Mouse (Mus musculus) ovary, postnatal 36 days (tissue): ENCODE results near the gene Stip1.
"Not testable (repeated sequence)": the region's sequence is repeated elsewhere in the genome, so short reads cannot be mapped to it uniquely, and the experiment has no call there.

ENCODE experiments used
- DNase-seq: peaks from one replicate; pipeline ENCODE4 v3.0.0; 2022; ENCODE audit warnings: low spot score, mixed read lengths

Stip1 gene

DNA sequence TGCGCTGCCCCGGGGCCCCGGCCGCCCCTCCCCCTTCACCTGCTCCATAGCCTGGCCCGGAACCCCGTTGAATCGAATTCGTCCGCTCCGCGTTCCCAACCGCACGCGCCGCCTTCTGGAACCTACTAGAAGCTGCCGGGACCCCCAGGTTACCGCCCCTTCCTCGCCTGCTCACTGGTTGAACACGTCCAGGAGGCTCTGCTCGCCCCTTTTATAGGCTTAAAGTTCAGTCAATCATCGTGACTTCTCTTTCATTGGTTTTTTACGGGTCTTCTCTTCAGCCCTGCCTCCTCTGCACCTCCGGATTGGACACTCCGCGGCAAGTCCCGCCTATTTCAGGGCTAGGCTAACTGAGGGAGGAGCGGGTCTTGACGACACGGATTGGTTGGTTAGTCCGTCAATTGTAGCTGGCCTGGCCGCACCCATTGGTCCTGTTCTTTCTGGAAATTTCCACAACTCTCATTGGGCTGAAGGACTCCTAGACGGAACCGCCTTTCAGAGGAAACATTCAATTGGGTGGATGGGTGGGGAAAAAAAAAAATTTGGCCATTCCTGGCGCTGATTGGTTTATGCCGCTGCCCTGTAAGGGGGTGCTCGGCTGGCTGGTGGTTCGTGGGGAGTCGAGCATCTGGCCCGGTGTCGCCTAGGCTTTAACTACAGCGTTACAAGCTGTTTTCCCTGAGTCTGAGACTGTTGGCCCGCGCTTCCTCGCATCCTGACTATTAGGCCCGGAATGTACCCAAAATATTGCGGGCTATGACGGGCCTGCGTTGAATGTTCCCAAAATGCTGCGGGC, at the start of gene Stip1:
Gene Stip1 (minus strand): TSS at position 127 of the 796 bp plus-strand sequence.
- DNase-seq, result peak; percentile 98

- no peak for DNase-seq
These were observed 49.3 kb upstream of the Stip1 start for GRCm38 (mm10) chr19:7089050-7089449.

DNA sequence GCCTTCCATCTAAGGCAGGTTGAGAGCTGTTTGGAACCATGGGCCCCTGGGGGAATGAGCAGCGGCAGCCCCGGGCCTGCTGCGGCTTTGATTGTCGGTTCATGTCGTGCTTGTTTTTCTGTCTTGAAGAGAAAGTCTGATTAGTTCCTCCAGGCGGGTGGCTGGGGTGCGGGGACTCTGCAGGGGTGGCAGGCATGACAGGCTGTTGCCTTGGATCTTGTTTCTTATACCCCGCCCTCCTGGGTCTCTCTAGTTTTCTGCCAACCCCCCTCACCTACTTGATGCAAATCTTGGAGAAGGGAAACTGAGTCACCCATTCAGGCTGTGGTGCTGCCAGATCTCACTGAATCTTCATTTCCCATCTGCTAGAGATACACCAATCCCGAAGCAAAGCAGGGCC, 48.8 kb upstream of the Stip1 start:
- DNase-seq, result no peak

GRCm38 (mm10) chr19:7084734-7085133, 45.0 kb upstream of the Stip1 start:
- DNase-seq, result no peak

GRCm38 (mm10) chr19:7083035-7083794, 43.4 kb upstream of the Stip1 start:
- DNase-seq, result no peak

- DNase-seq, result no peak
These were observed 41.9 kb upstream of the Stip1 start for GRCm38 (mm10) chr19:7081516-7082266.

- DNase-seq, result no peak
These were observed 38.5 kb upstream of the Stip1 start for GRCm38 (mm10) chr19:7078271-7078670.

DNA sequence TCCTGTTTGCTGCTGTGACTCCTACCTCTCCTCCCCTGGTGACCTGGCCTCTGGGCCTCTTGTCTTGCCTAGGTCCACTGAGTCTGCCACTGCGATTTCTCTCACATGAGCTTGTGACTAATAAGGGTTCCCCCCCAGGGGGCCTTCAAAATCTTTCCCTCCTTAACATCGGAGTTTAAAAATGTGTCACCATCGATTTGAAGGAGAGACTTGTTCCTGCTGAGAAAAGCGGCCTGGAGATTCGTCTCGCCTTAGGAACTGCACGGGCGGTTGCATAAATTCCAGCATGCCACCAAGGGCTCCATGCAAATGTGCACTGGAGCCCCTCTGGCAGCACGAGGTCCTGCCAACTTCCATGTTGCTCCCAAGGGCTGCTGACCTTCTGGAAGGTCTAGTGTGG, 37.9 kb upstream of the Stip1 start:
- DNase-seq, result no peak

DNA sequence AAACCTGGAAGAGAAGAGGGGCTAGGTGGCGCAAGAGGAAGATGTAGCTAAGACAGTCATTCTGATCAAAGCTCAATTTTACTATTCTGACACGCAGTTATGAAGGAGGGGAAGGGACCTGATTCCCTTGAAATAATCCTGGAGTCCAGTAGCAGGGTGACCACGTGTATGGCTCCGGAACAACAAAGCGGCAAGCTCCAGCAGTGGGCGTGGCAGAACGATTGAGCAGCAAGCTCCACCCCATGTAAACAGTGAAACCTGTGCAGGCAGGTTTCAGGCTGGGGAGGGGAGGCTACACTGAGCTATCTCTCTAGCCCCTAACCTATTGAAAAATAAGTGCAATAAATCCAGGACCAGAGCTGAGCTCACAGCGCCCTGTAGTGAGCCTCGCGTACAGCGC, 35.6 kb upstream of the Stip1 start:
- not testable (repeated sequence) for DNase-seq

- DNase-seq, result no peak
These were observed 34.4 kb upstream of the Stip1 start for GRCm38 (mm10) chr19:7073997-7074781.

DNA sequence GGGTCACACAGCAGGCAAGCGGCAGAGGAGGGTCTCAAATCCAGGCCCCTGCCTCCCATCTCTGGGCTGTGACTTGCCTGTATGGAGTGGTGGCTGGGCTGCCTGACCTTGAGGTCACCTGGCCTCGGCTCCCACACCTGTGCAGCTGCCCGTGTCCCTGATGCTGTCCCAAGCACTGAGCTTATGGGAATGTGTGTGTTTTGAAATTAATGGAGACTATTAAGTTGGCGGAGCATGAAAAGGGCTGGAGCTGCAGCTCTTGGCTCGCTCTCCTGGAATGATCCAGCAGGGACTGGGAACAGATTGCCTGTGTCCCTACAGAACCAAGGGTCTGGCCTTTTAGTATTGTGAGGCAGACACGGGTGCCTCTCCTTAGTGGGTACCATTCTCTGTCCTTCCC, 32.5 kb upstream of the Stip1 start:
- DNase-seq, result no peak

DNA sequence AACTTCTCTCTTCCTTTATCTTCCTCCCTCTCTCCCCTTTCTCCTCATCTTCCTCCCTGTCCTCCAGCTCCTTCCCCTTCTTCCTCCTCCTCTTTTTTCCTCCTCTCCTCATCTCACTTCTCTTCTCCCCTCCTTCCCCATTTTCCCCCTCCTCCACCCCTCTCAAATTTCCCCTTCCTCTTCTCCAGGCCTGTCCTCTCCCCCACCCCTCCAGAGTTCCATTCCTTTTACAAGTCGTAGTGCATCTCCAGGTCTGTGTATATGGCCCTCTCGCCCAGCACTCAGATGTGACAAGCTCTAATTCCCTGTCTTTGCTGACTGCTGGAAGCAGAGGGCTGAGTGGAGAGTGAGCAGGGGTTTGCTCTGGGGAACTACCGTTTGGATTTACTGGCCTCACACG, 31.0 kb upstream of the Stip1 start:
- DNase-seq, result no peak

- no peak for DNase-seq
These were observed 30.3 kb upstream of the Stip1 start for GRCm38 (mm10) chr19:7069781-7070763.

DNA sequence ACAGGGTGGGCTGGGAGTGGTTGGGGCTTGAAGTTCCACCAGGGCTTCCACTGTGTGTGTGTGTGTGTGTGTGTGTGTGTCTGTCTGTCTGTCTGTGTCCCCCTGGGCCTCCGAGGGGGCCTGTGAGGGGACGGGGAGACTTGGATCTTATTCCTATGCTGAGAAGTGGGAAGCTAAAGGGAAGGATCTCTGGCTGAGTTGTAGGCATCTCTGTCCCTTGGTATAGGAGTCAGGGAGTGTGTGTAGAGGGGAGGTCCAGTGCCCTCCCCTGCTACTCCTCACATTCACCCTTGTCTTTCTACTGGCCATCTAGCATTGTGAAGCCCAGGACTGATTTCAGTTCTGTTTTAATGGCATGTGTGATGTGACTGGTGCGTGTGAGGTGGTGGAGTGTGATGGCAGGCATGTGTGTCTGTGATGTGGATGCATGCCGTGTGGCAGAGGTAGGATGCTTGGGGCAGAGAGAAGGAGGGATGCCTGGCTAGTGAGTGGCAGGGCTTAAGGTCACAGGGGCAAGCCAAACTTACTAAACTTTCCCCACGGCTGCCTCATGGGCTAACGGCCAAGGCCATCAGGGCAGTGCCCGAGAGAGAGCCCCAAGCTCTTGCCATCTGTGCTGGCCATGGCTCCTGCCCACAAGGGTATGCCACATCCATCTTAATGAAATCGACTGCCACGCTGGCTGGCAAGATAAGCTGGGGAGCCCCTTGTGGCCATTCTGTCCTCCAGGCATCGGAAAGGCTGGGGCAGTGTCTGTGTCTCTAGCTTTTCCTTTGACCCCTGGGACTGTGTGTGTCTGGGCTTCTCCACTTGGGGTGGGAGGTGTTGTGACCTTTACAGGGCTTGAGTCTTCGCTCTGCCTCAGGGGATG, 29.1 kb upstream of the Stip1 start:
- no peak for DNase-seq

DNA sequence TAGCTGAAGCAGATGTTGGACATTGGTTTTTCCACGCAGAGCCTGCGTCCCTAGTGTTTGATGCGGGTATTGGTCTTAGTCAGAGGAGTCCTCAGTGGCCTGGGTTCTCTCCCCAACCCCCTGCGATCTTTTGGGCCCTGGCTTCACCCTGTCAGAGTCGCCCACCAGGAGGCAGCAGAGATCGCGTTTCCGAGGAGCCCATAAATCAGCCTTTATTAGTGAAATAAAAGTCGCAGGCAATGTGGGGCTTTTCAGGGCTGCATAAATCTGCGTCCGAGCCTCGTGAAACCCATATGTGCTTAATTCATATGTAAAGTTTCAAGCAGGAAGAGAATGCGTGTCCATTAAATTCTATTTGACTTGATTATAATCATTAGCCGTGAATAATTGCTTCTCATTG, 28.4 kb upstream of the Stip1 start:
- DNase-seq, result peak; percentile 80

GRCm38 (mm10) chr19:7067344-7068050, 27.7 kb upstream of the Stip1 start:
- DNase-seq, result no peak

DNA sequence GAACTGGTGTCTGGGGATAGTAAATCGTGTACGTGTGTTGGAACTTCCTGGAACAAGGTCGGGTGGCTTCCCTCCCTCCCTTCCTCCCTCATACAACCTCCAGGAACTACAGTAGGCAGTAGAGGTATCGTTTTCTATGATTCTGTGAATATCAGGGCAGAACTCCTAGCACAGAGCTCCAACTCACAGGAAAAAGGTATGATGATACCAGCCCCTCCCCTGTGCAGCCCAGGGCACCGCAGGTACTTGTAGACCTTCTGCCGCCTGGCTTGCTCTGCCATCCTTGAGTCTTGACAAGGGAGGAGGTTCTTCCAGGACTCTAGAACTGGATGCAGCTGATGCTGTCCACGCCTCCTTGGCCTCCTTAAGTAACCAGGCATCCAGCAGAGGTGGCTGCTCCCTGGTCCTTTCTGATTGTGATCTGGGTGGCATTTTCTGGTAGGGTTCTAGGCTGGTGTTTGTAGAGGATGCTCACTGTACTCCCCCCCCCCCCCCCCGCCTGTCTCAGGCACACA, 27.1 kb upstream of the Stip1 start:
- DNase-seq, result no peak

- DNase-seq, result peak; percentile 42
These were observed 26.5 kb upstream of the Stip1 start for GRCm38 (mm10) chr19:7066034-7066827.
